Mouse (Mus musculus) midbrain, embryonic 14.5 days (tissue): ENCODE data around the gene 1700017B05Rik. TPM values are rescaled to one million over a fixed set of nuclear protein-coding genes. Genes with fewer than 3 reads are reported as not detected.

Source experiments
- ATAC-seq: fragments of 200-750 bp; cut with Nextera tagmentation; 2 replicates; pipeline ENCODE4 v1.8.0; 2017; ENCODE audit warnings: moderate number of reproducible peaks, moderate library complexity; ENCODE audit not compliant: low FRiP score, low TSS enrichment
- DNase-seq: peaks from one replicate; pipeline ENCODE4 v3.0.0-alpha.2; 2015
- H3K27ac ChIP-seq: fragments of 300-500 bp; sonication (generic); replicated peaks from 2 replicates; pipeline ENCODE4 v1.5.1; 2014; ENCODE audit warnings: mild to moderate bottlenecking, low read depth, low read length, moderate library complexity
- H3K27me3 ChIP-seq: fragments of 300-500 bp; sonication (generic); 2 replicates; pipeline ENCODE4 v1.6.1; 2014; ENCODE audit warnings: low read length, control low read depth, mixed read lengths; ENCODE audit not compliant: control insufficient read depth, insufficient read depth
- H3K36me3 ChIP-seq: fragments of 300-500 bp; sonication (generic); 2 replicates; pipeline ENCODE4 v1.6.1; 2014; ENCODE audit warnings: low read length, control low read depth; ENCODE audit not compliant: control insufficient read depth, insufficient read depth
- H3K4me1 ChIP-seq: fragments of 300-500 bp; sonication (generic); 2 replicates; pipeline ENCODE4 v1.6.1; 2014; ENCODE audit warnings: mild to moderate bottlenecking, antibody characterized with exemption, low read length, control low read depth; ENCODE audit not compliant: control insufficient read depth, insufficient read depth
- H3K4me2 ChIP-seq: fragments of 300-500 bp; sonication (generic); 2 replicates; pipeline ENCODE4 v1.6.1; 2014; ENCODE audit warnings: mild to moderate bottlenecking, low read length, moderate library complexity
- H3K4me3 ChIP-seq: fragments of 300-500 bp; sonication (generic); replicated peaks from 2 replicates; pipeline ENCODE4 v1.5.1; 2014; ENCODE audit warnings: low read depth, low read length
- H3K9ac ChIP-seq: fragments of 300-500 bp; sonication (generic); replicated peaks from 2 replicates; pipeline ENCODE4 v1.6.1; 2014; ENCODE audit warnings: mild to moderate bottlenecking, low read length, moderate library complexity
- H3K9me3 ChIP-seq: fragments of 300-500 bp; sonication (generic); 2 replicates; pipeline ENCODE4 v1.6.1; 2016; ENCODE audit warnings: low read length, control low read depth, mixed read lengths; ENCODE audit not compliant: control insufficient read depth
- WGBS: fragments of 180-500 bp; shearing (Covaris S2); extraction: QIAGEN DNeasy Blood & Tissue Kit; methylation state at CpG from one replicate; pipeline ENCODE4 v1.1.7; 2014; 5-methylcytosine and 5-hydroxymethylcytosine counted together
- polyA plus RNA-seq: library from polyadenylated mRNA; unstranded; fragments of >200 nt; fragmentation: Nextera tagmentation; extraction: Ambion mirVana; gene quantifications from 2 replicates; pipeline ENCODE4 v1.2.1, GENCODE M21; 2014

The 1700017B05Rik gene
- polyA plus RNA-seq, 1 experiment from 2014 or later, result 4.4 TPM

DNA sequence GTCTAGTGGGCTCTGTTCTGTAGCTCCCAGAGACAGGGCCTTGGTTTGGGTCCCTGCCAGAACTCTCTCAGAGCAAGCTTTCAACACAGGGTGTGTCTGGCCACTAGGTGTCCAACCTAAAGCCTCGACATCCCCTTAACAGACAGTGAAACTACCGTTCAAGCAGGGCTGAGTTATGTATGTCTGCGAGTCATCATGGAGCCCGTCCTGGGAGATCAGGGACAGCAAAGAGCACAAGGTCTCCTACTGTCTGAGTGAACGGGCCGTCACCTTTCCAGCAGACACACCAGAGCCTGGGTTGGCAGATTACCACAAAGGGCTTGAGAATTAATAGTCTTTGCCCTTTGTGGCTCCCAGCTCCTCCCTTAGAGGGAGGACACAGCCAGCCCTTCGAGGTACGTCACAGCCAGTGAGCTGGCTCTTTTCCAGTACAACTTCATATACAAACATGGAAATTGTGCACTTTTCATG is 15.2 kb downstream of the 1700017B05Rik start:
- no peak overlapping the region for H3K27ac ChIP-seq
- 68% methylated on average over 8 of the region's 8 CpGs for WGBS
- ATAC-seq, result no peak
- H3K4me1 ChIP-seq, result no peaks in the 10 kb centered on the region; the same call in 1 of the 2 replicates
- no peak for DNase-seq
- H3K9me3 ChIP-seq, result no peaks in the 10 kb centered on the region
- no peak overlapping the region for H3K4me2 ChIP-seq
- no peak overlapping the region for H3K9ac ChIP-seq
- no peak overlapping the region for H3K4me3 ChIP-seq
- H3K27me3 ChIP-seq, result no peaks in the 10 kb centered on the region
- H3K36me3 ChIP-seq, result no peaks in the 10 kb centered on the region

DNA sequence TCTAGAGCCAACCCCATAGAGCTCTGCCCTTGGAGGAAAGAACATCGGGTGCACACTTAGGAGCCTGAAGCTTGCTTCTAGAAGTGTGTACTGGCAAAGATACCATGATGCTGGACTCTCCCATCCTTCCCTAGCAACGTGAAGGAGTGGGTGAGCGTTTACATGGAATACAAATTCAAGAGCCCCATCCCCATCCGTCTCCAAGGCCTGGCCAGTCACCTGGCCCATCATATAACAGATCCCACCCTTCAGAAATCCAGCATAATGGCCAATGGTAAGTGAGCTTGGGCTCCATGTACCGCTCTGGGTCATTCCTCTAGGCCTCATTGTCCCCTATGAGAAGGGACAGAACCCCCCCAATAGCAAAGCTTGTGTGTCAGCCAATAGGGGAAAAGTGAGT is 15.9 kb downstream of the 1700017B05Rik start:
- Histone ChIP-seq H3K36me3 (no peaks in the 10 kb centered on the region), H3K4me1 (no peaks in the 10 kb centered on the region; the same call in 1 of the 2 replicates), H3K4me3 (no peak overlapping the region), H3K4me2 (no peak overlapping the region), H3K27me3 (no peaks in the 10 kb centered on the region), H3K9me3 (no peaks in the 10 kb centered on the region), H3K9ac (no peak overlapping the region), H3K27ac (no peak overlapping the region)
- DNase-seq (no peak), ATAC-seq (no peak)
- WGBS, result 93% methylated on average over 5 of the region's 5 CpGs

DNA sequence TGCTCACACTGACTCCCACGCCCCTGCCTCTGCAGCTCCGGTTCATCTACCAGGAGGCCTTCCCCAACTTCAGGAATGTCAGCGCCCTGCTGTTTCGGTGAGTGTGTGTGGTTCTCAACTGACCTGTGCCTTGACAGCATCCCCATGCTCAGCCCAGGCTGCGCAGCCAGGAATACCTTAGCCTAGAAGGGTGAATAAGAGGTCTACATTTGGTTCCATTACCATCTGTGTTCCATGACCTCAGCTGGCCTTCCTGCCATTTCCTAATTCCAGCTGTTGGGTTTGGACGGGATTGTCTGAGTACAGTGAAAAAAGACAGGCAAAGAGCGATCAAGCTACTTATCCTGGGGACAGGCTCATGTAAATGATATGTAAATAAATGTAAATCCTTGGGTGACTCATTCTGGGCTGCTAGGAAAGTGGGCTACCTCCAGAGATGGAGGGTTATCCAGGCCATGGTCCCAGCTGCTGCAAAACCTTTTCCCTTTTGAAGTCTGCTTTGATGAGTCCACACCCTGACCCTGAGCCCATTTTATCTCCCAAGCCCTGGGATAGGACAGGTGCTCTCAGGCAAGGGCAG is 18.2 kb downstream of the 1700017B05Rik start:
- no peak overlapping the region for H3K4me2 ChIP-seq
- H3K9ac ChIP-seq, result no peak overlapping the region
- WGBS, result 37% methylated on average over 7 of the region's 7 CpGs
- H3K4me1 ChIP-seq, result no peaks in the 10 kb centered on the region; the same call in 1 of the 2 replicates
- DNase-seq, result peak; percentile 52
- 0 out of 2 replicates have a peak overlapping the region, but pooled peaks have one; percentile 13 for H3K27ac ChIP-seq
- no peak; the same call in 1 of the 2 replicates for ATAC-seq
- no peak overlapping the region for H3K4me3 ChIP-seq
- H3K36me3 ChIP-seq, result no peaks in the 10 kb centered on the region
- no peaks in the 10 kb centered on the region for H3K9me3 ChIP-seq
- H3K27me3 ChIP-seq, result no peaks in the 10 kb centered on the region

DNA sequence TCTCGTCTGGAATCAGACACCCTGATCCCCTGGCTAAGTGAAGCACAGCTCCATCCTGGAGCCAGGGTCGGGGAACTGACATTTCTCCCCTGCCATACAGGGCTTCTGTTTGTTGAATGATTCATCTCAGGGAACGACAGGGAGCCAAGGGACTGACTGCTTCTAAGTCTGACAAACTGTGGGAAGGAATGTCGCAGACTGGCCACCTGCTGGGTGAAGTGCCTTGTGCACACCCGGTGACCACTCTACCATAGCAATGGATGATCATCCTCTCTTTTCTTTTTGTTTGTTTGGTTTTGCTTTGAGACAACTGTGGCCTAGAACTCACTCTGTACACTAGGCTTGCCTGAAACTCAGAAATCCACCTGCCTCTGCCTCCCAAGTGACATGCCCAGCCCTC is 19.5 kb downstream of the 1700017B05Rik start:
- H3K4me2 ChIP-seq, result no peak overlapping the region
- H3K27me3 ChIP-seq, result no peaks in the 10 kb centered on the region
- DNase-seq (no peak), ATAC-seq (no peak)
- no peaks in the 10 kb centered on the region; the same call in 1 of the 2 replicates for H3K4me1 ChIP-seq
- no peak overlapping the region for H3K4me3 ChIP-seq
- H3K27ac ChIP-seq, result no peak overlapping the region
- H3K9me3 ChIP-seq, result no peaks in the 10 kb centered on the region
- WGBS, result 22% methylated on average over 5 of the region's 5 CpGs
- H3K9ac ChIP-seq, result no peak overlapping the region
- H3K36me3 ChIP-seq, result no peaks in the 10 kb centered on the region

DNA sequence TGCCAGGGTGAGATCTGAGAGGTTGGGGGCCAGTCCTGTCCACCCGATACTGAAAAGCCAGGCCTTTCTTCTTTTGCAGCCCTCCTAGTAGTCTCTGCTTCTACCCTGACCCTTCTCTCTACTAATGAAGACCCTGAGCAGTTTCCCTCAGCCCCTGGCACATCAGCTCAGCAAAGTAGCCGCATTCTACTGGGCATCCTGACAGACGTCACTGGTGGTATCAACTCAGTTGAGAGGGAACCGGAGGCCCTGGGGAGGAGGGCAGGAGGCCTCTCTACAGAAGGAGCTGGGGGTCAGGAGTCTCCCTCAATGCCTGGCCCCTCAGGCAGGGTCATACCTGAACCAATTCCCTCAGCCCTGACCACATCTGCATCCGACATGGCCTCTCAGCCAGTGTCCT is 21.3 kb downstream of the 1700017B05Rik start:
- Histone ChIP-seq H3K27me3 (no peaks in the 10 kb centered on the region), H3K27ac (no peak overlapping the region), H3K4me1 (no peaks in the 10 kb centered on the region; the same call in 1 of the 2 replicates), H3K4me2 (no peak overlapping the region), H3K4me3 (no peak overlapping the region), H3K36me3 (no peaks in the 10 kb centered on the region), H3K9ac (no peak overlapping the region), H3K9me3 (no peaks in the 10 kb centered on the region)
- DNase-seq (no peak), ATAC-seq (no peak)
- 83% methylated on average over 5 of the region's 5 CpGs for WGBS

DNA sequence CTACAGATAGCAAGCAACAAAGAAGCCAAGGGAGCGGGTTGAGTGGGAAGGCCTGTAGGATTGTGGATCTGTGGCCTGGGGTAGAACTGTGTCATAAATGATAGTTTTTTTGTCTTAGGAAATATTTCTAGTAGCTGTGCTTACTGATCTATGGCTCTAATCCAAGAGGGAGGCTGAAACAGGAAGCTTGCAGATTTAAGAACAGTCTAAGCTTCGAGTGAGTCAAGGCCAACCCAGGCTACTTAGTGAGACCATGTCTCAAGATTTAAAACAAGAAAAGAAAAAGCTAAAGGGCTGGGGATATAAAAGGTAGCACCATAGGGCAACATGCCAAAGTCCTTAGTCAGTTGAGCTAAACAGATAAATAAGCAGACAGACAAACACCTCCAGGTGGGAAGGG is 24.2 kb downstream of the 1700017B05Rik start:
- no peak for DNase-seq
- Histone ChIP-seq H3K27ac (no peak overlapping the region), H3K4me2 (no peak overlapping the region), H3K9me3 (no peaks in the 10 kb centered on the region), H3K36me3 (no peaks in the 10 kb centered on the region), H3K27me3 (no peaks in the 10 kb centered on the region), H3K4me1 (no peaks in the 10 kb centered on the region), H3K4me3 (no peak overlapping the region), H3K9ac (no peak overlapping the region)
- ATAC-seq, result no peak
- 89% methylated on average over 2 of the region's 2 CpGs for WGBS

DNA sequence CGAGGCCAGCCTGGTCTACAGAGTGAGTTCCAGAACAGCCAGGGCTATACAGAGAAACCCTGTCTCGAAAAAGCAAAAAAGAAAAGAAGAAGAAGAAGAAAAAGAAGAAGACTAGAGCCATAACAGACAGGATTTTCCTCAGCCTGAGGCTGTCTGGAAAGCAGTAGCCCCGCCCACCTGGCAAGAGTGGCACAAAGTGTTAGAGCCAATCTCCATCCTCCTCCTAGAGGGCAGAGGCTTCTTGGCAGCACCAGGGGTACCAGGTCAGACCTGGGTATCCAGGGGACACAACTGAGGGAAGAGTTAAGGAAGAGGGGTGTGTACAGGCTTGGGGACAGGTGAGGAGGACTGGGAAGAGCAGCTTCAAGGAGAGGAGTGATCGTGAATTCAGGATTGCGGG is 24.7 kb downstream of the 1700017B05Rik start:
- H3K9ac ChIP-seq, result no peak overlapping the region
- ATAC-seq, result no peak
- 87% methylated on average over 5 of the region's 5 CpGs for WGBS
- no peaks in the 10 kb centered on the region for H3K27me3 ChIP-seq
- no peak overlapping the region for H3K4me2 ChIP-seq
- no peaks in the 10 kb centered on the region for H3K4me1 ChIP-seq
- no peaks in the 10 kb centered on the region for H3K9me3 ChIP-seq
- DNase-seq, result no peak
- no peak overlapping the region for H3K27ac ChIP-seq
- H3K4me3 ChIP-seq, result no peak overlapping the region
- no peaks in the 10 kb centered on the region for H3K36me3 ChIP-seq

DNA sequence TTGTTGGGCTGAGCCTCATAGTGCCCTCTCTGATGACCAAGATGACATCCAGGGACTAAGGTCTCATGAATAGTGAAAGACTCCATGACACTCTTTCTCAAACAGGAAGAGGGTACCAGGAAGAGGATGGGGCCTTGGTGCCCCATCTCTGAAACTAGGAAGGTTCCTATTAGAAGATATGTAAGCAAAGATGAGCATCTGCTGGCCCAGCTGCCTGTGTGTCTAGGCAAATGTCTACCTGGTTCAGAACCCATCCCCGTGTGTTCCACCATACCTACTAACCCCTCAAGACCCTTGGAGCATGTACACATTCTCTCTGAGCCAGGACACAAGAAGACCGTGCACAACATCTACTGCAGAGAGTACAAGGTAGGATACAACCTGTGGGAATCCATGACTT is 26.2 kb downstream of the 1700017B05Rik start, which contains the start of gene Trcg1:
Trcg1 (plus strand) TSS at position 301 of the 400 bp plus-strand sequence.
- Histone ChIP-seq H3K27ac (no peak within 1 kb of the TSS), H3K27me3 (no peaks in the 10 kb centered on the region), H3K4me2 (no peak within 1 kb of the TSS), H3K9me3 (no peaks in the 10 kb centered on the region), H3K36me3 (no peaks in the 10 kb centered on the region), H3K4me3 (no peak within 1 kb of the TSS), H3K9ac (no peak within 1 kb of the TSS), H3K4me1 (no peaks in the 10 kb centered on the region)
- no peak for DNase-seq
- whole genome bisulfite sequencing, result 84% methylated on average over 2 of the region's 2 CpGs
- ATAC-seq, result no peak

DNA sequence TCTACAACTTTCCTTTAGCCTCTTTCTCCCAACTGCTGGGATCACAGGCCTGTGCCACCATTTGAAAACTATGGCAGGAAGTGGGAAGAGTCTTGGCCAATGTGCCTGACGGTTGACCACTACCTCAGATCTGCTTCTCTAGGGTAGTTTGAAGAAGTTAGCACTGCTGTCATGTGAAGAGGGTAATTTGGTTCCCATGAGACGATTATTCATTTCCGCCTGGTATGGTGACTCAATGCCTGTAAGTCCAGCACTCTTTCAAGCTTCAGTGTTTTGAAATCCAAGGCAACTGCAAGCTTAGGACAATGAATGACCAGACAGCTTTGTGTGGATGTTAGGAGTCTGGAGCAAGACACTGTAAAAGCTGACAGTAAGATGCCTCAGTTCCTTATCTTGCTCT is 28.6 kb downstream of the 1700017B05Rik start:
- Histone ChIP-seq H3K9ac (no peak overlapping the region), H3K4me2 (no peak overlapping the region), H3K27me3 (no peaks in the 10 kb centered on the region), H3K9me3 (no peaks in the 10 kb centered on the region), H3K4me1 (no peaks in the 10 kb centered on the region), H3K36me3 (no peaks in the 10 kb centered on the region), H3K27ac (no peak overlapping the region), H3K4me3 (no peak overlapping the region)
- WGBS, result 87% methylated on average over 3 of the region's 3 CpGs
- ATAC-seq (no peak), DNase-seq (no peak)
